Mouse (Mus musculus) MEL (cell line): ENCODE measurements around the gene Ankfn1. TPM values are rescaled to one million over a fixed set of nuclear protein-coding genes. Genes with fewer than 3 reads are reported as not detected.

ENCODE experiments used
- DNase-seq: peaks from one replicate; pipeline ENCODE4 v3.0.0; 2011; ENCODE audit warnings: low read depth, low spot score
- H3K27ac ChIP-seq: 2 replicates; pipeline ENCODE4 v1.5.1; 2012; ENCODE audit warnings: low read depth, mild to moderate bottlenecking, control low read depth, low read length, moderate library complexity; ENCODE audit not compliant: control insufficient read depth
- H3K27me3 ChIP-seq, 2 experiments: fragments of 150-350 bp in 1 of 2; sonication (generic) in 1 of 2; 2 replicates each; pipeline ENCODE4 v1.6.1; 2012; ENCODE audit warnings: low read length in 2 of 2, mild to moderate bottlenecking in 2 of 2, improper control_type of control experiment in 1 of 2, moderate library complexity in 1 of 2; ENCODE audit not compliant: insufficient read depth in 2 of 2, control insufficient read depth in 1 of 2
- H3K36me3 ChIP-seq, 2 experiments: 2 replicates each; pipeline ENCODE4 v1.6.1; 2012 to 2014; ENCODE audit warnings: low read length in 2 of 2, improper control_type of control experiment in 1 of 2, inconsistent platforms in 1 of 2, mild to moderate bottlenecking in 1 of 2; ENCODE audit not compliant: insufficient read depth in 2 of 2, control insufficient read depth in 1 of 2
- H3K4me1 ChIP-seq, 2 experiments: fragments of 150-350 bp in 1 of 2; sonication (generic) in 1 of 2; 2 replicates each; pipeline ENCODE4 v1.6.1; 2012; ENCODE audit warnings: low read length in 2 of 2, improper control_type of control experiment in 1 of 2, mild to moderate bottlenecking in 1 of 2; ENCODE audit not compliant: insufficient read depth in 2 of 2, control insufficient read depth in 1 of 2
- H3K4me3 ChIP-seq, 2 experiments: fragments of 150-350 bp in 1 of 2; sonication (generic) in 1 of 2; 2 replicates each; pipeline ENCODE4 v1.5.1; 2012; ENCODE audit warnings: low read depth in 2 of 2, low read length in 2 of 2, mild to moderate bottlenecking in 2 of 2, moderate library complexity in 2 of 2, control low read depth in 1 of 2, improper control_type of control experiment in 1 of 2; ENCODE audit not compliant: control insufficient read depth in 1 of 2, insufficient read depth in 1 of 2
- H3K79me2 ChIP-seq: 2 replicates; pipeline ENCODE4 v1.6.1; 2012; ENCODE audit warnings: mild to moderate bottlenecking, low read length, moderate library complexity; ENCODE audit not compliant: control insufficient read depth, poor library complexity, insufficient read depth
- H3K9ac ChIP-seq: 2 replicates; pipeline ENCODE4 v1.6.1; 2012; ENCODE audit warnings: low read depth, mild to moderate bottlenecking, control low read depth, low read length, moderate library complexity; ENCODE audit not compliant: control insufficient read depth, poor library complexity, severe bottlenecking
- H3K9me3 ChIP-seq: fragments of 150-350 bp; sonication (generic); replicated peaks from 2 replicates; pipeline ENCODE4 v1.6.1; 2012; ENCODE audit warnings: mild to moderate bottlenecking, low read length, improper control_type of control experiment, moderate library complexity; ENCODE audit not compliant: insufficient read depth
- CHD1 ChIP-seq: IDR thresholded peaks from 2 replicates; pipeline ENCODE4 v1.6.1; 2012; ENCODE audit warnings: low read depth, mild to moderate bottlenecking, inconsistent platforms, low read length, improper control_type of control experiment
- EP300 ChIP-seq, 2 experiments: IDR thresholded peaks; 2 replicates each; pipeline ENCODE4 v1.6.1; 2011; ENCODE audit warnings: improper control_type of control experiment in 2 of 2, low read length in 2 of 2, low read depth in 1 of 2, mild to moderate bottlenecking in 1 of 2
- ETS1 ChIP-seq: IDR thresholded peaks from 2 replicates; pipeline ENCODE4 v1.6.1; 2012; ENCODE audit warnings: low read depth, mild to moderate bottlenecking, inconsistent platforms, low read length, improper control_type of control experiment, moderate library complexity
- GABPA ChIP-seq: IDR thresholded peaks from 2 replicates; pipeline ENCODE4 v1.6.1; 2012; ENCODE audit warnings: low read depth, mild to moderate bottlenecking, inconsistent platforms, low read length, improper control_type of control experiment, moderate library complexity
- GATA1 ChIP-seq: IDR thresholded peaks from 2 replicates; pipeline ENCODE4 v1.6.1; 2011; ENCODE audit warnings: low read depth, low read length, improper control_type of control experiment
- HCFC1 ChIP-seq: IDR thresholded peaks from 2 replicates; pipeline ENCODE4 v1.6.1; 2012; ENCODE audit warnings: low read depth, mild to moderate bottlenecking, inconsistent platforms, low read length, improper control_type of control experiment, moderate library complexity
- MAZ ChIP-seq: IDR thresholded peaks from 2 replicates; pipeline ENCODE4 v1.6.1; 2012; ENCODE audit warnings: low read depth, mild to moderate bottlenecking, inconsistent platforms, low read length, improper control_type of control experiment
- MEF2A ChIP-seq: IDR thresholded peaks from 2 replicates; pipeline ENCODE4 v1.6.1; 2014; ENCODE audit warnings: low read depth, mild to moderate bottlenecking, inconsistent platforms, low read length, improper control_type of control experiment; ENCODE audit not compliant: poor library complexity, insufficient replicate concordance, severe bottlenecking; ENCODE audit errors: extremely low read depth
- NELFE ChIP-seq: IDR thresholded peaks from 2 replicates; pipeline ENCODE4 v1.6.1; 2011; ENCODE audit warnings: low read depth, low read length, improper control_type of control experiment
- NRF1 ChIP-seq: IDR thresholded peaks from 2 replicates; pipeline ENCODE4 v1.6.1; 2014; ENCODE audit warnings: low read depth, mild to moderate bottlenecking, inconsistent platforms, low read length, improper control_type of control experiment, moderate library complexity; ENCODE audit not compliant: poor library complexity, insufficient read depth, severe bottlenecking
- POLR2AphosphoS2 ChIP-seq: IDR thresholded peaks from 2 replicates; pipeline ENCODE4 v1.6.1; 2011; ENCODE audit warnings: low read length, improper control_type of control experiment
- RAD21 ChIP-seq: IDR thresholded peaks from 2 replicates; pipeline ENCODE4 v1.6.1; 2011; ENCODE audit warnings: mild to moderate bottlenecking, low read depth, low read length, improper control_type of control experiment
- RCOR1 ChIP-seq: IDR thresholded peaks from 2 replicates; pipeline ENCODE4 v1.6.1; 2012; ENCODE audit warnings: low read depth, mild to moderate bottlenecking, inconsistent platforms, low read length, improper control_type of control experiment
- SIN3A ChIP-seq: IDR thresholded peaks from 2 replicates; pipeline ENCODE4 v1.6.1; 2012; ENCODE audit warnings: low read length, improper control_type of control experiment, inconsistent platforms
- SMC3 ChIP-seq: IDR thresholded peaks from 2 replicates; pipeline ENCODE4 v1.6.1; 2011; ENCODE audit warnings: low read depth, low read length, improper control_type of control experiment
- TAL1 ChIP-seq: IDR thresholded peaks from 2 replicates; pipeline ENCODE4 v1.6.1; 2012; ENCODE audit warnings: mild to moderate bottlenecking, inconsistent platforms, low read length, moderate library complexity, mixed read lengths
- TBP ChIP-seq: IDR thresholded peaks from 2 replicates; pipeline ENCODE4 v1.8.0; 2011; ENCODE audit warnings: low read depth, low read length, improper control_type of control experiment
- UBTF ChIP-seq: IDR thresholded peaks from 2 replicates; pipeline ENCODE4 v1.6.1; 2012; ENCODE audit warnings: low read depth, mild to moderate bottlenecking, inconsistent platforms, low read length, improper control_type of control experiment, moderate library complexity, borderline replicate concordance; ENCODE audit not compliant: insufficient read depth
- USF1 ChIP-seq: IDR thresholded peaks from 2 replicates; pipeline ENCODE4 v1.6.1; 2014; ENCODE audit warnings: low read depth, mild to moderate bottlenecking, inconsistent platforms, low read length, improper control_type of control experiment, moderate library complexity
- ZC3H11A ChIP-seq: IDR thresholded peaks from 2 replicates; pipeline ENCODE4 v1.6.1; 2012; ENCODE audit warnings: low read depth, mild to moderate bottlenecking, inconsistent platforms, low read length, improper control_type of control experiment
- polyA plus RNA-seq, 2 experiments: library from polyadenylated mRNA; stranded (reverse) in 1 of 2; unstranded in 1 of 2; fragments of >175 nt in 1 of 2; fragments of >200 nt in 1 of 2; gene quantifications; 2 replicates each; pipeline versions ENCODE4 v1.2.1 to v1.2.4; 2012; ENCODE audit warnings: low replicate concordance in 2 of 2, low read depth in 1 of 2; ENCODE audit not compliant: insufficient read length in 2 of 2, insufficient read depth in 1 of 2, missing spikeins in 1 of 2
- total RNA-seq: library from RNA; depleted of rRNA; stranded (reverse); fragments of 300-350 nt; gene quantifications from 2 replicates; pipeline ENCODE4 v1.2.3, GENCODE M21; 2012

The Ankfn1 gene
- total and polyA plus RNA-seq, 3 experiments: not detected

GRCm38 (mm10) chr11:89356479-89356878 is 421.0 kb downstream of the Ankfn1 start:
- TF ChIP-seq POLR2AphosphoS2: no peak
- TF ChIP-seq ZC3H11A: no peak
- no peak for TF ChIP-seq HCFC1
- no peak for TF ChIP-seq SIN3A
- no peak for TF ChIP-seq MAZ
- no peak for TF ChIP-seq GABPA
- TF ChIP-seq NRF1: no peak
- TF ChIP-seq UBTF: no peak
- TF ChIP-seq CHD1: no peak
- no peak for TF ChIP-seq RAD21
- no peak for TF ChIP-seq RCOR1
- no peak for TF ChIP-seq NELFE
- TF ChIP-seq USF1: no peak
- TF ChIP-seq GATA1: no peak
- TF ChIP-seq TAL1: no peak
- no peak for TF ChIP-seq EP300 (IDR thresholded peaks at IDR 0.05; ENCODE audit: low read depth in 1 of 2, low read length in 2 of 2)
- no peak for TF ChIP-seq SMC3
- no peaks in the 10 kb centered on the region for H3K4me1 ChIP-seq
- no peaks in the 10 kb centered on the region for H3K27me3 ChIP-seq
- no peak for DNase-seq
- H3K36me3 ChIP-seq: no peaks in the 10 kb centered on the region
- H3K4me3 ChIP-seq: no peak overlapping the region
- no peaks in the 10 kb centered on the region for H3K9me3 ChIP-seq
- no peaks in the 10 kb centered on the region for H3K79me2 ChIP-seq
- H3K9ac ChIP-seq: no peak overlapping the region
- no peak overlapping the region for H3K27ac ChIP-seq

GRCm38 (mm10) chr11:89356018-89356417 is 421.4 kb downstream of the Ankfn1 start:
- Histone ChIP-seq H3K27me3 (no peaks in the 10 kb centered on the region), H3K9me3 (no peaks in the 10 kb centered on the region), H3K36me3 (no peaks in the 10 kb centered on the region), H3K9ac (no peak overlapping the region), H3K79me2 (no peaks in the 10 kb centered on the region), H3K4me1 (no peaks in the 10 kb centered on the region), H3K4me3 (no peak overlapping the region), H3K27ac (no peak overlapping the region)
- no peak for DNase-seq
- TF ChIP-seq USF1 (no peak), TBP (no peak), ETS1 (no peak), MEF2A (no peak)
